Mouse (Mus musculus): Measurements from ENCODE around the gene Slc38a1. TPM values are rescaled to one million over a fixed set of nuclear protein-coding genes. Genes with fewer than 3 reads are reported as not detected.

Slc38a1 gene
- total and polyA plus RNA-seq, 3 experiments = 22.5 to 79.0 (median 39.4) TPM

DNA sequence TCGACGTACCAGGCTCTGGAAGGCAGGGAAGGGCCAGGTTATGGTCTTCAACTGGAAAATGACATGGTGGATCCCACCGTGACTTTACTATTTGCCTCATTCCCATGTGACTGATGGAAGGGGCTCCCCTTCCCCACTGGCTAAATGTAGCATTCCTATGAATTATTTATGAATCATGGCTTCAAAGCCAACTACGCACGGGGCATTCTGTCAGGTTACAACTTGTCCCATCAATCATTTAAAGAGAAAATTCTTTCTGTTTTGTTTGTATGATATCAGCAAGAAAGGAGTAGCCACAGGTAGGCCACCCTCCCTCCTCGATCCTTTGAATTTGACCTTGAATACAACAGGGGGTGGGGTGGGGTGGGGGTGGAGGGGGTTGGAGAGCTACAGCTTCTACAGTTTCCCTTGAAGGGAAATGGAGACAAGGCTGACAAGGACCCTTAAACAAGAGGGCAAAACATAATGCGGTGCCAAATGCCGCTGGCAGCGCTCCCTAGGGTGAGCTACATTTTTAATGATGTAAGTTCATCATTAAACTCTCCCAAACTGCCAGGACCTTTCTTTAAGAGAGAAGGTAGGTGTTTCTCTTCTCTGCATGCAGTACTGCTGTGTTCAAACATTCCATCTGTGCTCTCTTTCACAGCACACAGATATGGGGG lies 53.6 kb downstream of the Slc38a1 start:
- DNase-seq (ENCODE audit: extremely low read depth) = no peak
- Histone ChIP-seq H3K4me1 (ENCODE audit: control insufficient read depth in 1 of 2, insufficient read depth in 2 of 2) (peaks cover 0 to 18% of the 10 kb centered on the region in 2 experiments; a peak in 3 of 4 replicates), H3K9me3 (replicated peaks; ENCODE audit: low read length) (peaks cover 7% of the 10 kb centered on the region), H3K79me2 (replicated peaks; ENCODE audit: control insufficient read depth, extremely low read depth, insufficient read depth, poor library complexity, severe bottlenecking) (peaks cover 7% of the 10 kb centered on the region; the same call in 1 of the 2 replicates), H3K36me3 (replicated peaks in 1 of 2; ENCODE audit: control insufficient read depth in 1 of 2, insufficient read depth in 1 of 2, low read length in 1 of 2) (peaks cover 64 to 98% of the 10 kb centered on the region in 2 experiments), H3K27me3 (replicated peaks) (no peaks in the 10 kb centered on the region), H3K9ac (ENCODE audit: insufficient read depth, low read depth) (no peak overlapping the region), H3K27ac (ENCODE audit: insufficient read depth, low read depth) (no peak overlapping the region), H3K4me3 (replicated peaks in 1 of 3; ENCODE audit: low read depth in 2 of 3, low read length in 2 of 3, poor library complexity in 1 of 3) (no peak overlapping the region), H3K4me2 (ENCODE audit: insufficient read depth, low read depth, poor library complexity, severe bottlenecking) (no peak overlapping the region)
- TF ChIP-seq CHD2 (IDR thresholded peaks at IDR 0.05; ENCODE audit: low read length) = no peak
- no peak for TF ChIP-seq CTCF (conservative IDR thresholded peaks at IDR 0.05 in 1 of 2, IDR thresholded peaks at IDR 0.05 in 1 of 2; ENCODE audit: low read depth in 2 of 2, low read length in 2 of 2)
- no peak for TF ChIP-seq MYC (IDR thresholded peaks at IDR 0.05; ENCODE audit: low read depth, low read length)
- no peak for TF ChIP-seq RCOR1 (conservative IDR thresholded peaks at IDR 0.05; ENCODE audit: low read depth, low read length)
- no peak for TF ChIP-seq ZKSCAN1 (IDR thresholded peaks at IDR 0.05; ENCODE audit: borderline replicate concordance, low read depth, low read length)
- dilution Hi-C loops (cut with MboI; ENCODE audit: extremely low pct_ligation_motif_present, extremely low pct_unique_long_range_greater_than_20kb, low sequenced_read_pairs) (no loop called here), in situ Hi-C loops (cut with MboI; ENCODE audit: low pct_ligation_motif_present, low pct_unique_long_range_greater_than_20kb, low sequenced_read_pairs) (no loop called here)

DNA sequence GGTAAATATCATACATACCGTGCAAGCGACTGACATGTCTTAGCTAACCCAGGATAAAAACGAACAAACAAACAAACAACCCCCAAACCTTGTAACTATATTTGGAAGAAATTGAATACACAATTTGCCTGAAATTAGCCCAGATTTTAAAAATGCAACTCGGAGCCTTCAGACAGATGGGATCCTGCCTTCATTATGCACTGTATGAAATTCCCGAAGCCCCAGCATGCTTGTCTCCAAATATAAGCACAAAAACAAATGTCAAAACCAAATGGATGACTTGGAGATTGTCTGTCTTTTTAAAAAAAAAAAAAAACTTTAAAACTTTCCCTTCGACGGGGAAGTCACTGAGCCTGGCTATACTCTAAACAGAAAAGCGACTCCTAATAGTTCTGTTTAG lies 54.7 kb downstream of the Slc38a1 start:
- peaks cover 0 to 15% of the 10 kb centered on the region in 2 experiments; a peak in 2 of 4 replicates for H3K4me1 ChIP-seq (ENCODE audit: control insufficient read depth in 1 of 2, insufficient read depth in 2 of 2)
- H3K79me2 ChIP-seq (replicated peaks; ENCODE audit: control insufficient read depth, extremely low read depth, insufficient read depth, poor library complexity, severe bottlenecking) = no peaks in the 10 kb centered on the region
- H3K4me2 ChIP-seq (ENCODE audit: insufficient read depth, low read depth, poor library complexity, severe bottlenecking) = no peak overlapping the region
- no peak overlapping the region for H3K9ac ChIP-seq (ENCODE audit: insufficient read depth, low read depth)
- H3K9me3 ChIP-seq (replicated peaks; ENCODE audit: low read length) = peaks cover 12% of the 10 kb centered on the region
- no peak overlapping the region for H3K4me3 ChIP-seq (replicated peaks in 1 of 3; ENCODE audit: low read depth in 2 of 3, low read length in 2 of 3, poor library complexity in 1 of 3)
- peaks cover 73 to 97% of the 10 kb centered on the region in 2 experiments for H3K36me3 ChIP-seq (replicated peaks in 1 of 2; ENCODE audit: control insufficient read depth in 1 of 2, insufficient read depth in 1 of 2, low read length in 1 of 2)
- TF ChIP-seq POLR2A (IDR thresholded peaks at IDR 0.05; ENCODE audit: low read depth, low read length) (no peak), NELFE (IDR thresholded peaks at IDR 0.05; ENCODE audit: low read depth, low read length) (no peak), BHLHE40 (IDR thresholded peaks at IDR 0.05; ENCODE audit: low read depth, low read length) (no peak), RAD21 (IDR thresholded peaks at IDR 0.05; ENCODE audit: low read depth, low read length) (no peak), MAX (IDR thresholded peaks at IDR 0.05; ENCODE audit: low read length) (no peak), ZMIZ1 (IDR thresholded peaks at IDR 0.05; ENCODE audit: low read depth, low read length) (no peak), ZC3H11A (IDR thresholded peaks at IDR 0.05; ENCODE audit: low read depth, low read length) (no peak), TCF12 (IDR thresholded peaks at IDR 0.05; ENCODE audit: low read depth, low read length) (no peak), NRF1 (IDR thresholded peaks at IDR 0.05; ENCODE audit: low read depth, low read length) (no peak), EP300 (IDR thresholded peaks at IDR 0.05; ENCODE audit: low read length) (no peak), GABPA (IDR thresholded peaks at IDR 0.05; ENCODE audit: insufficient replicate concordance, low read depth, low read length) (no peak), MAZ (IDR thresholded peaks at IDR 0.05; ENCODE audit: low read depth, low read length) (no peak), MEF2A (IDR thresholded peaks at IDR 0.05; ENCODE audit: borderline replicate concordance, low read depth, low read length) (no peak), JUND (conservative IDR thresholded peaks at IDR 0.05; ENCODE audit: low read depth, low read length) (no peak), CTCF (conservative IDR thresholded peaks at IDR 0.05 in 1 of 2, IDR thresholded peaks at IDR 0.05 in 1 of 2; ENCODE audit: low read depth in 2 of 2, low read length in 2 of 2) (no peak), SMC3 (IDR thresholded peaks at IDR 0.05; ENCODE audit: low read depth, low read length) (no peak), RCOR1 (conservative IDR thresholded peaks at IDR 0.05; ENCODE audit: low read depth, low read length) (no peak)
- no peak for DNase-seq (ENCODE audit: extremely low read depth)
- no peak overlapping the region for H3K27ac ChIP-seq (ENCODE audit: insufficient read depth, low read depth)
- H3K27me3 ChIP-seq (replicated peaks) = no peaks in the 10 kb centered on the region
- dilution Hi-C loops (cut with MboI; ENCODE audit: extremely low pct_ligation_motif_present, extremely low pct_unique_long_range_greater_than_20kb, low sequenced_read_pairs) = no loop called here
- in situ Hi-C loops (cut with MboI; ENCODE audit: low pct_ligation_motif_present, low pct_unique_long_range_greater_than_20kb, low sequenced_read_pairs) = no loop called here

Measured in CH12.LX (cell line).